Mouse (Mus musculus): Measurements from ENCODE around the gene Clk3. TPM values are rescaled to one million over a fixed set of nuclear protein-coding genes. Genes with fewer than 3 reads are reported as not detected.

Gene Clk3
- polyA plus RNA-seq (2015; fragmentation: Nextera tagmentation; extraction: Ambion mirVana), result 57.2 and 66.1 TPM in 2 replicates

DNA sequence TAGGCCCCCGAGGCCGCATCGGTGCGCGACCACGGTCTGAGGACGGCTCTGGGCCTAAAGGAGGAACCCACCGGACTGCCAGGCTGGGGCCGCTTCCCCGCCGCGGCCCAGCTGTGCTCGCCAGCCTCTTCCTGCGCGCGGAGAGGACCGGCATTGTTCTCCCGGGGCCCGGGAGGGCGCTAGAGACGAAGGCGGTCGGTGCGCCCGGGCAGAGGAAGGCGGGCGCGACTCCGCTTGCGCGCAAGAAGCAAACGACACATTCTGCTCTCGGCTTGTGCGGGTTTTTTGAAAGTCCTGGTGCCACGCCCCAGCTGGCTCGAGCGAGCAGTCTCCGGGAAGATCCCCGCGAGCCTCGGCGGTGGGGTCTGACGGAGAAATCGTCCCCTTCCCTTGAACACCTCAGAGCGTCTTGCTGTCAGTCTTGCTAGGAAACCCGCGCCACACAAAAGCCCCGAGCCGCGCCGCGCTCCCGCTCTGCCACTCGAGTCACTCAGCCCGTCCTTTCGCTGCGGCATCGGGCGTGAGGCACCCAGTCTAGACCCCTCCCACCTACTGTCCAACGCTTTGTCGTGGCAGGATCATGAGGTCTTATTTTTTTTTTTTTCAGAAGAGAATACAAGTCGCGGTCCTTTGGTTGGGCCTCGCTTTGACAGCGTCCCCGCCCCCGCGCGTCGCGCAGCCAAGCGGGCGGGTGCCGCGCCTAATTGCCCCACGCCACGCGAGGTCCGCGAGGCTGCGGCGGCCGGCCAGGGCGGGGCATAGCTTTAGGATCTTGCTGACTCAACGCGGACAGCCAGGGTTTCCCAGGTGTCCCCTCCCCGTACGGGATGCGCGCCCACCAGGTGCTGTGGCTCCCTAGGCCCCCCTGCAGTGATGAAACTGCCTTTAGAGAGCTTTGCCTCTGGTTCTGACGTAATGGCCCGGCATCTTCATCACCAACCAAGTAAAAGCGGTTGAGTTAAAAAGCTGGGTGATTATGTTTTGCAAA, at the start of gene Clk3:
Gene Clk3, minus strand, starts transcription at position 497 of the 988 bp plus-strand sequence.
- Histone ChIP-seq H3K27me3 (replicated peaks; ENCODE audit: control insufficient read depth, insufficient read depth, low read length) (no peaks in the 10 kb centered on the region), H3K4me3 (ENCODE audit: low read length) (peak within 1 kb of the TSS; percentile 96), H3K4me2 (ENCODE audit: low read length) (peak within 1 kb of the TSS; percentile 96), H3K4me1 (ENCODE audit: control insufficient read depth, insufficient read depth, low read depth, low read length) (peaks cover 32% of the 10 kb centered on the region), H3K27ac (ENCODE audit: low read depth, low read length) (peak within 1 kb of the TSS; percentile 99), H3K9me3 (ENCODE audit: control insufficient read depth, low read length) (no peaks in the 10 kb centered on the region), H3K36me3 (ENCODE audit: control insufficient read depth, insufficient read depth, low read length) (peaks cover 9% of the 10 kb centered on the region), H3K9ac (ENCODE audit: low read depth, low read length) (peak within 1 kb of the TSS; percentile 94)
- under 1% methylated on average over 93 of the region's 93 CpGs for WGBS
- peak; percentile 60 for ATAC-seq

DNA sequence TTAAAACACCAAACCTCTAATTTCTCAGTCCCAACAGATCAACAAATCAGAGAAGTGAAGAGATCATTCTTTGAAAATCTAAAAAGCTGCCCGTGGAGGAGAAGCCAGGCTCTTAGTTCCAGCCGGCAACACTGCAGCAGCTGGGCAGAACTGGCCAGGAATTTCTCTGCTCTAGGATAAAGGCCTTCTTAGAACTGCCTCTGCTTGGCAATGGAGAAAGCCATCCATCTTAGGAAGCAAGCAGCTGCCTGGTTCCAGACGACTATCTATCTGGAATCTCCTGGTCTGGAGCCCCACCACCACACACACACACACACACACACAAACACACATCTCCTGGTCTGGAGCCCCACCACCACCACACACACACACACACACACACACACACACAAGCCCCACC, 49.2 kb upstream of the Clk3 start:
- Histone ChIP-seq H3K4me2 (ENCODE audit: low read length) (no peak overlapping the region), H3K9me3 (ENCODE audit: control insufficient read depth, low read length) (no peaks in the 10 kb centered on the region), H3K27me3 (replicated peaks; ENCODE audit: control insufficient read depth, insufficient read depth, low read length) (no peaks in the 10 kb centered on the region), H3K4me1 (ENCODE audit: control insufficient read depth, insufficient read depth, low read depth, low read length) (peaks cover 31% of the 10 kb centered on the region), H3K4me3 (ENCODE audit: low read length) (no peak overlapping the region), H3K36me3 (ENCODE audit: control insufficient read depth, insufficient read depth, low read length) (no peaks in the 10 kb centered on the region), H3K9ac (ENCODE audit: low read depth, low read length) (no peak overlapping the region), H3K27ac (ENCODE audit: low read depth, low read length) (no peak overlapping the region)
- ATAC-seq, result 0 out of 2 replicates have a peak, but pooled peaks have one; percentile 10
- WGBS, result 29% methylated on average over 3 of the region's 3 CpGs

DNA sequence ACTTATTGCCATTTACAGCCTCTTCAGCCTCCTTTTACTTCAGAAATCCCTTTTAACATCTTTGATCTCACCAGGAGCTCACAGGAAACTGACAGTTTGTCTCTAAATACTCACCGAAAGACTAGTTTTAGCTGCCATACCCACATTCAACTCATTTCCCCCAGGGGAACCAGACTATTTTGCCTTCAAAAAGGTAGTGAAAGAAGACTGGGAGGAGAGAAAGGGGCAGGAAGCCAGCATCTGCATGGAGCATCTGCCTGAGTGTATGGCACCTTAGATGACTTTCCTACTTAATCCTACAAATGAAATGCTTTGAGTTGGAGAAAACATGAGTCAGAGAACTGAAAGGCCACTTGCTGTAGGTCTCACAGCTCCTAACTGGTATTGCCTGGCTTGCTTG, 48.4 kb upstream of the Clk3 start:
- Histone ChIP-seq H3K27ac (ENCODE audit: low read depth, low read length) (no peak overlapping the region; the same call in 1 of the 2 replicates), H3K9ac (ENCODE audit: low read depth, low read length) (no peak overlapping the region), H3K4me1 (ENCODE audit: control insufficient read depth, insufficient read depth, low read depth, low read length) (peaks cover 31% of the 10 kb centered on the region), H3K4me3 (ENCODE audit: low read length) (no peak overlapping the region), H3K27me3 (replicated peaks; ENCODE audit: control insufficient read depth, insufficient read depth, low read length) (no peaks in the 10 kb centered on the region), H3K36me3 (ENCODE audit: control insufficient read depth, insufficient read depth, low read length) (no peaks in the 10 kb centered on the region), H3K4me2 (ENCODE audit: low read length) (no peak overlapping the region), H3K9me3 (ENCODE audit: control insufficient read depth, low read length) (no peaks in the 10 kb centered on the region)
- WGBS, result 33% methylated on average over 1 of the region's 1 CpGs
- no peak for ATAC-seq

DNA sequence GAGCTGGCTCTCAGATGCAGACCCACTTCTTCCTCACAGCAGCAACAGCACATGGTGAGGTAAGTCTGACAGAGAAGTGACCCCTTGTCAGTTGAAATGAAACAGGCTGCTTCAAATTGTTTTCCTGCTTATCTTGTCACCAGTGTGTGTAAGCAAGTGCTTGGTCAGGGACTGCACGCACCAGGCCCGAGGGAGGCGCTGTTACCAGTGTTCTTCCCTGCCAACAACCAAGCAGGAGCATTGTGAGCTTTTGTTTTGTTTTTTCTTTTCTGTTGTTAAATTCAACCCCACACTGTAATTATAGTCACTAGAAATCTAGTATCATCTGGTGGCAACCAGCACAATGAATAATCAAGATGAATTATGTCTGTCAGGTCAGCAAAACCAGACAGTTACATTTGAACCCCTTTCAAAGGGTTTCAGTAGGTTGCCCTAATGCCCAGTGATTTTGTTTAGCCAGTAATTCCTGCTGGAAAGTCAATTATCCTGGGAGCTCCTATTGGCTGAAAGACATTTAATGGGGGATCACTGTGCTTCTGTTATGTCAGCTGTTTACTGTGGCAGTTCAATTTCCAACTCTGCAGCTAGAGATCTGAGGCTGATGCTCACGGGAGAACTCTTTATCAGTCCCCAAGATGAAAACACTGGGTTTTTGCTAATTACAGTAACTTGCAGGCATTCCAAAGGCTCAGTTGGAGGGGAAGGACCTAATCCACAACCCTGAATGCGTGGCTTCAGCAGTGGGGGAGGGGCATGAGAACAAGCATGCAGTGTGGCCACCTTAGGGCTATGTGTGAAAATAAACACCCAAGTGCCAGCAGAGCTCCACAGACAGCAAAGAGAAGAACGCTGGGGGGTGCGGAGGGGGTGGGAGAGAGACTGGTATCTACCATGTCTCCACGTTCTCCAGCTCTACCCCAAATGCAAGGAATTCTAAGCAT, 46.4 kb upstream of the Clk3 start:
- peaks cover 28% of the 10 kb centered on the region for H3K4me1 ChIP-seq (ENCODE audit: control insufficient read depth, insufficient read depth, low read depth, low read length)
- H3K4me3 ChIP-seq (ENCODE audit: low read length), result no peak overlapping the region
- H3K4me2 ChIP-seq (ENCODE audit: low read length), result no peak overlapping the region
- no peak for ATAC-seq
- WGBS, result 39% methylated on average over 8 of the region's 8 CpGs
- H3K9ac ChIP-seq (ENCODE audit: low read depth, low read length), result no peak overlapping the region
- no peaks in the 10 kb centered on the region for H3K27me3 ChIP-seq (replicated peaks; ENCODE audit: control insufficient read depth, insufficient read depth, low read length)
- H3K36me3 ChIP-seq (ENCODE audit: control insufficient read depth, insufficient read depth, low read length), result no peaks in the 10 kb centered on the region
- no peaks in the 10 kb centered on the region for H3K9me3 ChIP-seq (ENCODE audit: control insufficient read depth, low read length)
- H3K27ac ChIP-seq (ENCODE audit: low read depth, low read length), result peak overlapping the region; percentile 55; the same call in 1 of the 2 replicates

DNA sequence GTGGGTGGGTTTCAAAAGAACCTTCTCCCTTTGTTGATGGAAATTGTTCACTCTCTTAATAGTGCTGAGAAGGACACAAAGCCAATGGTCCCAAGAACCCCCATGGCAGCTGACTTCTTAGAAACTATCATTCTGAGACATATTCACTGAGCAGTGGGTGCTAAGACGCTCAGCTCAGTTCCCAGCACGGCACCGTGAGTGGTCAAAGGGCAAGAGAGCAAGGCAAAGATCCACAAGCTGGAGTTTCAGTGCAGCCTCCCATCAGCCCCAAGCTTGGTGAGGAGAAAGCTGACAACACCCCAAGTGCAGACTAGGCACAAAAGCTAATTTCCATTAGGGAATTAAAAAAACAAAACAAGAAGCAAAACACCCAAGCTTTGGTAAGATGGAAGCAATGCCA, 45.0 kb upstream of the Clk3 start:
- Histone ChIP-seq H3K9ac (ENCODE audit: low read depth, low read length) (no peak overlapping the region), H3K36me3 (ENCODE audit: control insufficient read depth, insufficient read depth, low read length) (no peaks in the 10 kb centered on the region), H3K4me1 (ENCODE audit: control insufficient read depth, insufficient read depth, low read depth, low read length) (peaks cover 25% of the 10 kb centered on the region), H3K27me3 (replicated peaks; ENCODE audit: control insufficient read depth, insufficient read depth, low read length) (no peaks in the 10 kb centered on the region), H3K27ac (ENCODE audit: low read depth, low read length) (no peak overlapping the region), H3K4me2 (ENCODE audit: low read length) (no peak overlapping the region), H3K4me3 (ENCODE audit: low read length) (no peak overlapping the region), H3K9me3 (ENCODE audit: control insufficient read depth, low read length) (no peaks in the 10 kb centered on the region)
- 81% methylated on average over 3 of the region's 3 CpGs for WGBS
- no peak for ATAC-seq

DNA sequence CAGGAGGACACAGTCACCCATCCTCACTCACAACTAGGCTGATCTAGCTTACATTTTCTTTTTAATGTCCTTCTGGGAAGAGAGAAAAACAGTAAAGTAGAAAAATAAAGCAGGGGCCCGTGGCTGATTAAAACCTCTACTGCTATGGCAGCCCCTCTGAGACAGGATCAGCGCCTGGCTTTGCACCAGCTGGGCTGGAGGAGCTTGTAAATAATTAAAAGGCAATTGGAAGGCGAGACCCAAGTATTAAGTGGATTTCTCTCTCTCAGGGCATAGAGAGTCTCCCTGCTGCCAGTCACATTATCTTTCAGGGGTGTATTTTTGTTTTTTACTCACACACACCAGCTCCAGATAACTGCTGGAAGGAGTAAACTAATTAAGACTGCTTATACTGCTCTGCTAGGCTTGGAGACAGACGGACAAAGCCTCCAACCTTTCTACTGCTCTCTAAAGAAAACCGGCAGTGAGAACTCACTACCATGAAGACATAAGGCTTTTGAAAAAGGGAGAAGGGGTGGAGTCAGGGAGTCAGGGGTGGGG, 43.2 kb upstream of the Clk3 start:
- WGBS, result 26% methylated on average over 5 of the region's 5 CpGs
- Histone ChIP-seq H3K4me2 (ENCODE audit: low read length) (no peak overlapping the region), H3K4me1 (ENCODE audit: control insufficient read depth, insufficient read depth, low read depth, low read length) (peaks cover 19% of the 10 kb centered on the region), H3K36me3 (ENCODE audit: control insufficient read depth, insufficient read depth, low read length) (no peaks in the 10 kb centered on the region), H3K27ac (ENCODE audit: low read depth, low read length) (0 out of 2 replicates have a peak overlapping the region, but pooled peaks have one; percentile 4), H3K4me3 (ENCODE audit: low read length) (no peak overlapping the region), H3K27me3 (replicated peaks; ENCODE audit: control insufficient read depth, insufficient read depth, low read length) (no peaks in the 10 kb centered on the region), H3K9ac (ENCODE audit: low read depth, low read length) (no peak overlapping the region), H3K9me3 (ENCODE audit: control insufficient read depth, low read length) (no peaks in the 10 kb centered on the region)
- no peak for ATAC-seq

DNA sequence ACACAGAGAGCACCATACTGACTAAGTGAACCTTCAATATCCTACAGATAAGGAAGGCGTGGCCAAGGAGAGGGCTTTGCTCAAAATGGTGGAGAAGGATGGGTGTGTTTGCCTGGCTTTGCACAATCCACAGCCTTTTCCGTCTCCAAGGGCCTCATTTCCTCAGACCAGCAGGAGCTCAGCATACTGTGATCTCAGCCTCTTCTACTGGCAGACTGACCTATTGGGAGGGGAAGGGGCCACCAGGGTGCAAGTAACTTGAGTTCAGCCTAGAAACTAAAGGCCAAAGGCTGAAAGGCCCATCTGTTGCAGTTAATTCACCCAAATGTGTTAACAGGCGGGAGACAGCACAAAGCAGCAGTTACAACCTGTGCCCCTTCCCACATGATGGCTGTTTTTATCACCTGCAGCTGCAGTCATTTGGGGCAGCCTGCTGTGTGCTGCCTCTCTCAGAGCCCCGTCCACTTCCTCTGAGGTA, 41.6 kb upstream of the Clk3 start:
- ATAC-seq, result no peak
- H3K4me1 ChIP-seq (ENCODE audit: control insufficient read depth, insufficient read depth, low read depth, low read length), result peaks cover 15% of the 10 kb centered on the region

DNA sequence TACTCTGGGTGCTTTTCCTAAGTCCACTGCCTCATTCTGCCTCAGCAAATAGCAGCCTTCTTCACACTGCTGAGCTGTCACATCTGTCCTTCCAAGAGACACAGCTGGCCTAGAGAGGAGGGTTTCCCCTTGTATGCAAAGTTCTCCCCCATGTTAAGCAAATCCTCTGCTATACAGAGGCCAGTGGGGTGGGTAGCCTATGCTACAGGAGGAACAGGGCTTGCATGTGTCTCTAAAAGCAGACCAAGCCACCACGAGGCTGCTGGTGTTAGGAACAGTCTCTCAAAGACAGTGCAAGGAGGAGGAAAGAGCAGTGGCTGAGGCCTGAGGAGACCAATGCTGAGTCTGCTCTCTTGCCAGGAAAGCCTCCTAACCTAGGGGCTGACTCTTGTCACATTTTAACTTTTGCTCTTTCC, 40.4 kb upstream of the Clk3 start:
- WGBS, result 33% methylated on average over 1 of the region's 1 CpGs
- Histone ChIP-seq H3K9ac (ENCODE audit: low read depth, low read length) (no peak overlapping the region), H3K4me1 (ENCODE audit: control insufficient read depth, insufficient read depth, low read depth, low read length) (peaks cover 11% of the 10 kb centered on the region), H3K36me3 (ENCODE audit: control insufficient read depth, insufficient read depth, low read length) (no peaks in the 10 kb centered on the region), H3K27ac (ENCODE audit: low read depth, low read length) (no peak overlapping the region), H3K4me3 (ENCODE audit: low read length) (no peak overlapping the region), H3K4me2 (ENCODE audit: low read length) (no peak overlapping the region), H3K9me3 (ENCODE audit: control insufficient read depth, low read length) (no peaks in the 10 kb centered on the region), H3K27me3 (replicated peaks; ENCODE audit: control insufficient read depth, insufficient read depth, low read length) (no peaks in the 10 kb centered on the region)
- ATAC-seq, result no peak

More for the DNA sequence above, 41.6 kb upstream of the Clk3 start:
- no peaks in the 10 kb centered on the region for H3K9me3 ChIP-seq (ENCODE audit: control insufficient read depth, low read length)
- H3K4me3 ChIP-seq (ENCODE audit: low read length), result no peak overlapping the region
- WGBS, result 68% methylated on average over 4 of the region's 4 CpGs
- no peaks in the 10 kb centered on the region for H3K36me3 ChIP-seq (ENCODE audit: control insufficient read depth, insufficient read depth, low read length)
- H3K9ac ChIP-seq (ENCODE audit: low read depth, low read length), result no peak overlapping the region
- no peak overlapping the region for H3K27ac ChIP-seq (ENCODE audit: low read depth, low read length)
- no peak overlapping the region for H3K4me2 ChIP-seq (ENCODE audit: low read length)
- H3K27me3 ChIP-seq (replicated peaks; ENCODE audit: control insufficient read depth, insufficient read depth, low read length), result no peaks in the 10 kb centered on the region

Measured in hindbrain, embryonic 16.5 days (tissue).